Mouse (Mus musculus): ENCODE results near the gene Tmem19. TPM values are rescaled to one million over a fixed set of nuclear protein-coding genes. Genes with fewer than 3 reads are reported as not detected.

Tmem19 gene
- polyA plus RNA-seq, 1 experiment from 2014 or later = 24.7 TPM

- 89% methylated on average over 4 of the region's 4 CpGs for WGBS
- Histone ChIP-seq H3K9me3 (no peaks in the 10 kb centered on the region), H3K9ac (replicated peaks) (no peak overlapping the region), H3K27ac (no peak overlapping the region), H3K4me1 (replicated peaks) (peaks cover 27% of the 10 kb centered on the region), H3K36me3 (peaks cover 3% of the 10 kb centered on the region; the same call in 1 of the 2 replicates), H3K27me3 (no peaks in the 10 kb centered on the region), H3K4me2 (no peak overlapping the region), H3K4me3 (replicated peaks) (no peak overlapping the region)
- no peak for ATAC-seq (ENCODE audit: insufficient number of reproducible peaks, insufficient read depth, low FRiP score, low TSS enrichment, low read depth)
Measured at GRCm38 (mm10) chr10:115309191-115309590, 53.1 kb downstream of the Tmem19 start.

GRCm38 (mm10) chr10:115307331-115307875 lies 54.9 kb downstream of the Tmem19 start:
- WGBS = 93% methylated on average over 7 of the region's 7 CpGs
- peaks cover 15% of the 10 kb centered on the region for H3K36me3 ChIP-seq

GRCm38 (mm10) chr10:115298683-115299082 lies 63.6 kb downstream of the Tmem19 start:
- ATAC-seq (ENCODE audit: insufficient number of reproducible peaks, insufficient read depth, low FRiP score, low TSS enrichment, low read depth) = no peak
- 91% methylated on average over 4 of the region's 4 CpGs for WGBS
- H3K36me3 ChIP-seq = peaks cover 62% of the 10 kb centered on the region

More at GRCm38 (mm10) chr10:115307331-115307875, 54.9 kb downstream of the Tmem19 start:
- no peak overlapping the region for H3K27ac ChIP-seq
- H3K4me2 ChIP-seq = no peak overlapping the region
- no peak for ATAC-seq (ENCODE audit: insufficient number of reproducible peaks, insufficient read depth, low FRiP score, low TSS enrichment, low read depth)
- H3K4me3 ChIP-seq (replicated peaks) = no peak overlapping the region
- H3K27me3 ChIP-seq = no peaks in the 10 kb centered on the region
- H3K9ac ChIP-seq (replicated peaks) = no peak overlapping the region
- no peaks in the 10 kb centered on the region for H3K9me3 ChIP-seq
- peaks cover 10% of the 10 kb centered on the region for H3K4me1 ChIP-seq (replicated peaks)

GRCm38 (mm10) chr10:115297582-115297981 lies 64.7 kb downstream of the Tmem19 start:
- 0 out of 2 replicates have a peak, but pooled peaks have one; percentile 63 for ATAC-seq (ENCODE audit: insufficient number of reproducible peaks, insufficient read depth, low FRiP score, low TSS enrichment, low read depth)
- H3K4me1 ChIP-seq (replicated peaks) = no peaks in the 10 kb centered on the region
- H3K9me3 ChIP-seq = no peaks in the 10 kb centered on the region
- no peaks in the 10 kb centered on the region for H3K27me3 ChIP-seq
- no peak overlapping the region for H3K9ac ChIP-seq (replicated peaks)
- H3K4me3 ChIP-seq (replicated peaks) = no peak overlapping the region
- peaks cover 65% of the 10 kb centered on the region for H3K36me3 ChIP-seq
- H3K4me2 ChIP-seq = no peak overlapping the region
- H3K27ac ChIP-seq = no peak overlapping the region
- 90% methylated on average over 5 of the region's 5 CpGs for WGBS

More at GRCm38 (mm10) chr10:115298683-115299082, 63.6 kb downstream of the Tmem19 start:
- Histone ChIP-seq H3K9me3 (no peaks in the 10 kb centered on the region), H3K27me3 (no peaks in the 10 kb centered on the region), H3K4me3 (replicated peaks) (no peak overlapping the region), H3K4me1 (replicated peaks) (no peaks in the 10 kb centered on the region), H3K4me2 (no peak overlapping the region), H3K27ac (no peak overlapping the region), H3K9ac (replicated peaks) (no peak overlapping the region)

GRCm38 (mm10) chr10:115296401-115296935 lies 65.8 kb downstream of the Tmem19 start:
- Histone ChIP-seq H3K4me3 (replicated peaks) (no peak overlapping the region), H3K36me3 (peaks cover 70% of the 10 kb centered on the region), H3K4me1 (replicated peaks) (no peaks in the 10 kb centered on the region), H3K4me2 (no peak overlapping the region), H3K9me3 (no peaks in the 10 kb centered on the region), H3K27me3 (no peaks in the 10 kb centered on the region), H3K27ac (no peak overlapping the region), H3K9ac (replicated peaks) (no peak overlapping the region)
- no peak for ATAC-seq (ENCODE audit: insufficient number of reproducible peaks, insufficient read depth, low FRiP score, low TSS enrichment, low read depth)
- 80% methylated on average over 9 of the region's 9 CpGs for WGBS

- Histone ChIP-seq H3K4me3 (replicated peaks) (no peak overlapping the region), H3K9ac (replicated peaks) (no peak overlapping the region), H3K27me3 (no peaks in the 10 kb centered on the region), H3K9me3 (no peaks in the 10 kb centered on the region), H3K4me1 (replicated peaks) (no peaks in the 10 kb centered on the region), H3K27ac (no peak overlapping the region), H3K36me3 (peaks cover 66% of the 10 kb centered on the region), H3K4me2 (no peak overlapping the region)
- 90% methylated on average over 3 of the region's 3 CpGs for WGBS
- no peak for ATAC-seq (ENCODE audit: insufficient number of reproducible peaks, insufficient read depth, low FRiP score, low TSS enrichment, low read depth)
Measured at GRCm38 (mm10) chr10:115295162-115295561, 67.1 kb downstream of the Tmem19 start.

GRCm38 (mm10) chr10:115294715-115295114 lies 67.6 kb downstream of the Tmem19 start:
- Histone ChIP-seq H3K4me2 (no peak overlapping the region), H3K9me3 (no peaks in the 10 kb centered on the region), H3K9ac (replicated peaks) (no peak overlapping the region), H3K4me3 (replicated peaks) (no peak overlapping the region), H3K27me3 (no peaks in the 10 kb centered on the region), H3K4me1 (replicated peaks) (no peaks in the 10 kb centered on the region), H3K27ac (no peak overlapping the region), H3K36me3 (peaks cover 66% of the 10 kb centered on the region)
- over 99% methylated on average over 7 of the region's 7 CpGs for WGBS
- no peak for ATAC-seq (ENCODE audit: insufficient number of reproducible peaks, insufficient read depth, low FRiP score, low TSS enrichment, low read depth)

GRCm38 (mm10) chr10:115293946-115294345 lies 68.4 kb downstream of the Tmem19 start:
- Histone ChIP-seq H3K9ac (replicated peaks) (no peak overlapping the region), H3K27ac (no peak overlapping the region), H3K4me1 (replicated peaks) (no peaks in the 10 kb centered on the region), H3K9me3 (no peaks in the 10 kb centered on the region), H3K4me3 (replicated peaks) (no peak overlapping the region), H3K27me3 (no peaks in the 10 kb centered on the region), H3K36me3 (peaks cover 66% of the 10 kb centered on the region), H3K4me2 (no peak overlapping the region)
- 93% methylated on average over 7 of the region's 7 CpGs for WGBS
- ATAC-seq (ENCODE audit: insufficient number of reproducible peaks, insufficient read depth, low FRiP score, low TSS enrichment, low read depth) = no peak

GRCm38 (mm10) chr10:115290671-115291070 lies 71.6 kb downstream of the Tmem19 start:
- Histone ChIP-seq H3K4me1 (replicated peaks) (no peaks in the 10 kb centered on the region), H3K27me3 (no peaks in the 10 kb centered on the region), H3K36me3 (peaks cover 77% of the 10 kb centered on the region), H3K9ac (replicated peaks) (no peak overlapping the region), H3K27ac (no peak overlapping the region), H3K4me3 (replicated peaks) (no peak overlapping the region), H3K9me3 (no peaks in the 10 kb centered on the region), H3K4me2 (no peak overlapping the region)
- WGBS = 93% methylated on average over 9 of the region's 9 CpGs
- ATAC-seq (ENCODE audit: insufficient number of reproducible peaks, insufficient read depth, low FRiP score, low TSS enrichment, low read depth) = no peak

Other genes starting within 250 kb of the Tmem19 start
- not detected in 2 replicates for gene Tph2, start 177.5 kb downstream of the Tmem19 start, polyA plus RNA-seq (2016; fragmentation: Nextera tagmentation; extraction: Ambion mirVana)
- gene Tbc1d15, start 111.0 kb downstream of the Tmem19 start, polyA plus RNA-seq (2016; fragmentation: Nextera tagmentation; extraction: Ambion mirVana) = 60.8 and 61.6 TPM in 2 replicates
- gene Rab21, start 46.9 kb downstream of the Tmem19 start, polyA plus RNA-seq (2016; fragmentation: Nextera tagmentation; extraction: Ambion mirVana) = 3.4 and 5.3 TPM in 2 replicates
- gene Thap2, start 21.9 kb upstream of the Tmem19 start, polyA plus RNA-seq (2016; fragmentation: Nextera tagmentation; extraction: Ambion mirVana) = 24.5 and 30.1 TPM in 2 replicates
- 28.1 and 28.7 TPM in 2 replicates for gene Zfc3h1, start 22.5 kb upstream of the Tmem19 start, polyA plus RNA-seq (2016; fragmentation: Nextera tagmentation; extraction: Ambion mirVana)
- not detected in 2 replicates for gene A930009A15Rik, start 207.5 kb upstream of the Tmem19 start, polyA plus RNA-seq (2016; fragmentation: Nextera tagmentation; extraction: Ambion mirVana)
- 6.6 and 8.9 TPM in 2 replicates for gene Lgr5, start 225.3 kb upstream of the Tmem19 start, polyA plus RNA-seq (2016; fragmentation: Nextera tagmentation; extraction: Ambion mirVana)

Measured in limb, embryonic 12.5 days (tissue).